Mouse (Mus musculus) stomach, embryonic 14.5 days (tissue): Measurements from ENCODE around the gene Fam53b. TPM values are rescaled to one million over a fixed set of nuclear protein-coding genes. Genes with fewer than 3 reads are reported as not detected.
"Not testable (repeated sequence)": the region's sequence is repeated elsewhere in the genome, so short reads cannot be mapped to it uniquely, and the experiment has no call there.

Experiments used
- ATAC-seq: fragments of 200-750 bp; cut with Nextera tagmentation; 2 replicates; pipeline ENCODE4 v1.8.0; 2017; ENCODE audit warnings: low read depth, moderate TSS enrichment; ENCODE audit not compliant: insufficient number of reproducible peaks, insufficient read depth, low FRiP score
- H3K27ac ChIP-seq: fragments of 300-500 bp; sonication (generic); 2 replicates; pipeline ENCODE4 v1.5.1; 2014; ENCODE audit warnings: mild to moderate bottlenecking, low read length, moderate library complexity, mixed read lengths
- H3K27me3 ChIP-seq: fragments of 300-500 bp; sonication (generic); 2 replicates; pipeline ENCODE4 v1.6.1; 2014; ENCODE audit warnings: low read length, control low read depth, mixed read lengths; ENCODE audit not compliant: control insufficient read depth, insufficient read depth
- H3K36me3 ChIP-seq: fragments of 300-500 bp; sonication (generic); 2 replicates; pipeline ENCODE4 v1.6.1; 2014; ENCODE audit warnings: mild to moderate bottlenecking, control low read depth, low read length, moderate library complexity, mixed read lengths; ENCODE audit not compliant: control insufficient read depth, insufficient read depth
- H3K4me1 ChIP-seq: fragments of 300-500 bp; sonication (generic); 2 replicates; pipeline ENCODE4 v1.6.1; 2014; ENCODE audit warnings: low read length, control low read depth, mixed read lengths; ENCODE audit not compliant: control insufficient read depth, insufficient read depth
- H3K4me2 ChIP-seq: fragments of 300-500 bp; sonication (generic); replicated peaks from 2 replicates; pipeline ENCODE4 v1.6.1; 2014; ENCODE audit warnings: low read depth, low read length, control low read depth
- H3K4me3 ChIP-seq: fragments of 300-500 bp; sonication (generic); 2 replicates; pipeline ENCODE4 v1.5.1; 2014; ENCODE audit warnings: low read depth, low read length, control low read depth
- H3K9ac ChIP-seq: fragments of 300-500 bp; sonication (generic); replicated peaks from 2 replicates; pipeline ENCODE4 v1.6.1; 2014; ENCODE audit warnings: low read depth, mild to moderate bottlenecking, control low read depth, low read length, moderate library complexity, mixed read lengths
- H3K9me3 ChIP-seq: fragments of 300-500 bp; sonication (generic); 2 replicates; pipeline ENCODE4 v1.6.1; 2016; ENCODE audit warnings: low read depth, low read length, control low read depth; ENCODE audit not compliant: control insufficient read depth
- WGBS: fragments of 180-500 bp; shearing (Covaris S2); extraction: QIAGEN DNeasy Blood & Tissue Kit; methylation state at CpG from one replicate; pipeline ENCODE4 v1.1.7; 2014; 5-methylcytosine and 5-hydroxymethylcytosine counted together
- polyA plus RNA-seq: library from polyadenylated mRNA; unstranded; fragments of >200 nt; fragmentation: Nextera tagmentation; extraction: Ambion mirVana; gene quantifications from 2 replicates; pipeline ENCODE4 v1.2.1, GENCODE M21; 2014

The Fam53b gene
- polyA plus RNA-seq, 1 experiment from 2014 or later: 16.4 TPM

DNA sequence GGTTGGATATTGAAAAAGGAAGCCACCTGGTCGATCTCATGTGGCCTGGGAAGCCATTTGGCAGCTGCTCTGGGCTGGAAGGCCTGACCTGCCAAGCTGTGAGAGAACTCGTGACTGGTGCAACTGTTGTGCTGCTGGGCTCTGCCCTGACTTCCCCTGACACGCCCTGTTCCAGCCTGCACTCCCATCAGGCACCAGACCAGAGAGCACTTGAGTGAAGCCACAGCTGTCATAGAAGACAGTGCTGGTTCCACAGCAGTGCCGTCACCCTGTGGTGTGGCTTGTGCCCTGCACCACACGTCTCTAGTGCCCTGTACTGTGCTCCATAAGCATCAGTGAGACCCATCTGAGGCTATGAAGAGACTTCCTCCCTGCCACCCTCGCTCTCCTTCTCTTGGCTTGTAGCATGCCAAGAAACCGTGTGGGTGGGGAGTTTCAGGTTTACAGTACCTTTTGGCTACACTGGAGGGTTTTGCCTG, 141.2 kb downstream of the Fam53b start:
- no peak overlapping the region for H3K27ac ChIP-seq

GRCm38 (mm10) chr7:132670863-132671165, 142.9 kb downstream of the Fam53b start:
- no peaks in the 10 kb centered on the region for H3K9me3 ChIP-seq
- H3K4me1 ChIP-seq: no peaks in the 10 kb centered on the region
- H3K27me3 ChIP-seq: no peaks in the 10 kb centered on the region
- no peaks in the 10 kb centered on the region for H3K36me3 ChIP-seq
- no peak for ATAC-seq
- no peak overlapping the region for H3K4me2 ChIP-seq
- H3K27ac ChIP-seq: no peak overlapping the region
- 97% methylated on average over 3 of the region's 3 CpGs for WGBS
- no peak overlapping the region for H3K4me3 ChIP-seq
- H3K9ac ChIP-seq: no peak overlapping the region

More for the DNA sequence above, 141.2 kb downstream of the Fam53b start:
- Histone ChIP-seq H3K4me2 (no peak overlapping the region), H3K36me3 (no peaks in the 10 kb centered on the region), H3K27me3 (no peaks in the 10 kb centered on the region), H3K4me1 (no peaks in the 10 kb centered on the region), H3K4me3 (no peak overlapping the region), H3K9ac (no peak overlapping the region), H3K9me3 (no peaks in the 10 kb centered on the region)
- WGBS: 56% methylated on average over 7 of the region's 7 CpGs
- ATAC-seq: no peak

- no peak for ATAC-seq
- no peak overlapping the region for H3K4me3 ChIP-seq
- H3K4me2 ChIP-seq: no peak overlapping the region
- no peaks in the 10 kb centered on the region for H3K4me1 ChIP-seq
- no peak overlapping the region for H3K9ac ChIP-seq
- WGBS: 84% methylated on average over 20 of the region's 20 CpGs
- H3K27me3 ChIP-seq: no peaks in the 10 kb centered on the region
- H3K36me3 ChIP-seq: no peaks in the 10 kb centered on the region
- no peak overlapping the region for H3K27ac ChIP-seq
- H3K9me3 ChIP-seq: no peaks in the 10 kb centered on the region
Observed at GRCm38 (mm10) chr7:132669999-132670862, 143.5 kb downstream of the Fam53b start.

DNA sequence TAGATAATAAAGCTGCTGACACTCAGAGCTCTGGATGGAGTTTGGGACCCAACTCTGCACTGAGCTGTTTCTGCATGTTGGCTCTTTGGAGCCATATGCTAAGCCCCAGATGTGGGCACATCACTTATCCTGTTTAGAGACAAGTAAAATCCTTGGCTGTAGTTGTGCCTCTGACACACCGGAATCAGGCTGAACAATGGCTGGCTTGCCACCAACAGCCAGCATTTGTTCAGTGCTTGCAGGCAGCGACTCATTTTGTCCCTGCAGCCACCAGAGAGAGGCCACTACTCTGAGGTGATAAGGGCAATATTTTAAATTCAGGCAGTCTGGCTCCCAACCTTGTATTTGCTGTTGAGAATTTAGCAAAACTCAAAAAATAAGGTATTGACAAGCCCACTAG, 145.1 kb downstream of the Fam53b start:
- Histone ChIP-seq H3K4me2 (no peak overlapping the region), H3K27ac (no peak overlapping the region), H3K36me3 (no peaks in the 10 kb centered on the region), H3K9me3 (no peaks in the 10 kb centered on the region), H3K27me3 (no peaks in the 10 kb centered on the region), H3K9ac (no peak overlapping the region), H3K4me3 (no peak overlapping the region), H3K4me1 (no peaks in the 10 kb centered on the region)
- WGBS: 57% methylated on average over 2 of the region's 2 CpGs
- no peak for ATAC-seq

- H3K9me3 ChIP-seq: no peaks in the 10 kb centered on the region
- WGBS: 78% methylated on average over 4 of the region's 4 CpGs
Observed at GRCm38 (mm10) chr7:132666516-132666915, 147.2 kb downstream of the Fam53b start.

DNA sequence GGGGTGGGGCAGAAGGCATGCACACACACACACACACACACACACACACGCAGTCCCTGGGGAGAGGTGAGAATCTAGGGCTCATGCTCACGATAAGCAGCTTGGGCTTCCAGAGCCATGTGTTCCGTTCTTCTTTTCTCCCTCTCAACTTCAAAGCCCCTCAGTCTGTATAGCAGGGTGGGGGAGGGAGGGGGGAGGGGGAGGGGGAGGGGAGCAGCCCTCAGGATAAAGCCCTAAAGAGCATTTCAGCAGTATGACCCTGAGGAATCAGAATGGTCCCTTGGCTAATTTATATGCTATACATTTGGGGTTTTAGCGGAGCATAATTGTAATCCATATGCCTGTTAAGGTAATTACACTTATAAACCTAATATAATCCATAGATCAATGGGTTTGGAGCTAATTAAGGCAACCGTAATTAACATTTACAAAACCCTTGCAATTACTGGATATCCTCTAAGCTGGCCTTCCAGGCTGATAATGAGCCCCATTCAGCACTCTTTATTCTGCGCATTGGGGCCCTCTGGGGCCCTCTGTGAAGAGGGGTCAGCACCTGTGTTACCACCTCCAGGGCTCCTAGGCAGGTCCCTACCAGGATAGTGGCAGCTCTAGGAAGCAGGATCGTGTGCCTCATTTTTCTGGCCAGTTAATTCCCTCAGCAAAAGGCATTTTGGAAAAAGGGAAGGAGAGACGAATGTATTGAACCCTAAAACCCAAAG, 147.9 kb downstream of the Fam53b start:
- Histone ChIP-seq H3K4me2 (no peak overlapping the region), H3K9ac (no peak overlapping the region), H3K4me1 (peaks cover 5% of the 10 kb centered on the region; the same call in 1 of the 2 replicates), H3K36me3 (no peaks in the 10 kb centered on the region), H3K27ac (no peak overlapping the region), H3K27me3 (no peaks in the 10 kb centered on the region), H3K4me3 (no peak overlapping the region), H3K9me3 (no peaks in the 10 kb centered on the region)
- no peak for ATAC-seq
- 67% methylated on average over 8 of the region's 8 CpGs for WGBS

More at GRCm38 (mm10) chr7:132666516-132666915, 147.2 kb downstream of the Fam53b start:
- Histone ChIP-seq H3K9ac (no peak overlapping the region), H3K36me3 (no peaks in the 10 kb centered on the region), H3K4me2 (no peak overlapping the region), H3K4me1 (no peaks in the 10 kb centered on the region), H3K27me3 (no peaks in the 10 kb centered on the region), H3K4me3 (no peak overlapping the region), H3K27ac (no peak overlapping the region)
- ATAC-seq: no peak

DNA sequence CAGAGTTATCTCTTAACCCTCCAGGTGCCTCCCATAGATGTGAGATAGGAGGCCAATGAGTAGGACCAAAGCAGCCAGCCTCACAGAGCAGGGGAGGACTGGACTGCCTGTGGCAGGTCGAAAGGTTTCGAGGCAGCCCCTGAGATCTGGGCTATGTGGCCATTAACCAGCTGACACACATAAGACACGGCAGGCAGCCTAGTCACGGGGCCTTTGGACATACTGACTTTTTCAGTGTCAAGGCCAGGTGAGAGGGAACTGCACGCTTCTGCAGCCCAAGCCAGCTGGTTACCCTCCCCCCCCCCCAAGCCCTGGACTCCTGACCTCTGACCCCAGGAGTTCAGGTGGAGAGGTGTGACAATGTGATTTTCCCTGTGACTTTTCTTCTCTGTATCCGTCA, 148.9 kb downstream of the Fam53b start:
- H3K9me3 ChIP-seq: no peaks in the 10 kb centered on the region
- H3K9ac ChIP-seq: no peak overlapping the region
- H3K27ac ChIP-seq: no peak overlapping the region
- ATAC-seq: no peak
- peaks cover 15% of the 10 kb centered on the region; the same call in 1 of the 2 replicates for H3K4me1 ChIP-seq
- H3K36me3 ChIP-seq: no peaks in the 10 kb centered on the region
- no peak overlapping the region for H3K4me3 ChIP-seq
- H3K27me3 ChIP-seq: no peaks in the 10 kb centered on the region
- WGBS: 76% methylated on average over 6 of the region's 6 CpGs
- no peak overlapping the region for H3K4me2 ChIP-seq

- H3K9me3 ChIP-seq, ATAC-seq: not testable (repeated sequence)
- 64% methylated on average over 6 of the region's 6 CpGs for WGBS
Observed at GRCm38 (mm10) chr7:132662831-132663230, 150.9 kb downstream of the Fam53b start.

More at GRCm38 (mm10) chr7:132662831-132663230, 150.9 kb downstream of the Fam53b start:
- not testable (repeated sequence) for H3K27ac ChIP-seq, H3K27me3 ChIP-seq, H3K9ac ChIP-seq, H3K36me3 ChIP-seq, H3K4me2 ChIP-seq, H3K4me3 ChIP-seq
- H3K4me1 ChIP-seq: peaks cover 34% of the 10 kb centered on the region
